Mouse (Mus musculus): ENCODE measurements around the gene Pla2g4c. TPM values are rescaled to one million over a fixed set of nuclear protein-coding genes. Genes with fewer than 3 reads are reported as not detected.

The Pla2g4c gene
- polyA plus RNA-seq, 1 experiment from 2014 or later: 1.1 TPM

DNA sequence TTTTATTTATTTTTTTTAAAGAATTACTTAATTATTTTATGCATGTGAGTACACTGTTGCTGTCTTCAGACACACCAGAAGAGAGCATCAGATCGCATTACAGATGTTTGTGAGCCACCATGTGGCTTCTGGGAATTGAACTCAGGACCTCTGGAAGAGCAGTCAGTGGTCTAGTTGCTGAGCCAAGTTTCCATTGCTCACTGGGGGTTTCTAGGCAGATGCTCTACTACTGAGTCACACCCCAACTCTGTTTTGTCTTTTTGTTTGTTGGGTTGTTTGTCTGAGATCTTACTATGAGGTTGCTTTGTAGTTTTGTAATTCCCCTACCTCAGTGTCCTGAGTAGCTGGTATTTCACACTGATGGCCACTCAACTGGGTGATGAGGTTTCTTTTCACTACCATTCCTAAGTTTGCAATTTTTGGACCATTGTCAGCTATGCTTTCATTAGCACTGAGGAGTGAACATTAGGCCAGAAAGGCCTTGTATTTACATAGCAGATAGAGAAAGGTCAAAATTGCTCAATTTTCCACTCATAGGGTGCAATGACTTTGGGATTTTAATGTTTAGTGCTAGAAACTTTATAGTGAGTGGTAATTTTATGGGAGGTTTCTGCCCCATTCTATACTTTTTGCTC is 34.3 kb upstream of the Pla2g4c start:
- Histone ChIP-seq H3K4me2 (replicated peaks; ENCODE audit: low read depth) (no peak overlapping the region), H3K9me3 (ENCODE audit: control insufficient read depth, low read length) (no peaks in the 10 kb centered on the region), H3K36me3 (ENCODE audit: control insufficient read depth, insufficient read depth, low read length) (peaks cover 14% of the 10 kb centered on the region; the same call in 1 of the 2 replicates), H3K4me1 (replicated peaks; ENCODE audit: control insufficient read depth, insufficient read depth) (no peaks in the 10 kb centered on the region), H3K9ac (ENCODE audit: low read length) (no peak overlapping the region), H3K4me3 (ENCODE audit: low read depth, low read length) (no peak overlapping the region), H3K27me3 (ENCODE audit: control insufficient read depth, insufficient read depth, low read length) (no peaks in the 10 kb centered on the region), H3K27ac (replicated peaks) (no peak overlapping the region)
- TF ChIP-seq CTCF (IDR thresholded peaks at IDR 0.05; ENCODE audit: low read depth) (no peak), EP300 (optimal IDR thresholded peaks at IDR 0.05) (no peak)
- WGBS: 91% methylated on average over 1 of the region's 1 CpGs
- ATAC-seq (ENCODE audit: low FRiP score, low TSS enrichment): no peak
- no peak for DNase-seq (ENCODE audit: low spot score)

DNA sequence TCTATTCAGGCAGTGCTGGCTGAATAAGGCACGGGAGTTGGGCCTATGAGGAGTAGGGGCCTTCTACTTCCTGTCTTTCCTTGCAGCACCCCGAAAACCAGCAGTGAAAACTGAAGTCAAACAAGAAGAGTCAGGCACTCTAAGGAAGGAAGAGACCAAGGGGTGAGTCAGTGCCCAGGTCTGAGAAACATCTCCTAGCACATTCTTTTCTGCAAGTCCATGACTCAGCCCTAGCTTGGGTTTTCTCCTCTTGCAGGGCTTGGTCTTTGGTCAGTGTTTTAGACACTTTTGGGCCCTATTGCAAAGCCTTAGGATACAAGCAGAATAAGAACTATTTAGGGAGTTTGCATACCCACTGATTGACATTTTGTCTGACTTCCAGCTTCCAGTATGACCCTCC is 33.1 kb upstream of the Pla2g4c start:
- WGBS: 89% methylated on average over 2 of the region's 2 CpGs
- no peak for DNase-seq (ENCODE audit: low spot score)

DNA sequence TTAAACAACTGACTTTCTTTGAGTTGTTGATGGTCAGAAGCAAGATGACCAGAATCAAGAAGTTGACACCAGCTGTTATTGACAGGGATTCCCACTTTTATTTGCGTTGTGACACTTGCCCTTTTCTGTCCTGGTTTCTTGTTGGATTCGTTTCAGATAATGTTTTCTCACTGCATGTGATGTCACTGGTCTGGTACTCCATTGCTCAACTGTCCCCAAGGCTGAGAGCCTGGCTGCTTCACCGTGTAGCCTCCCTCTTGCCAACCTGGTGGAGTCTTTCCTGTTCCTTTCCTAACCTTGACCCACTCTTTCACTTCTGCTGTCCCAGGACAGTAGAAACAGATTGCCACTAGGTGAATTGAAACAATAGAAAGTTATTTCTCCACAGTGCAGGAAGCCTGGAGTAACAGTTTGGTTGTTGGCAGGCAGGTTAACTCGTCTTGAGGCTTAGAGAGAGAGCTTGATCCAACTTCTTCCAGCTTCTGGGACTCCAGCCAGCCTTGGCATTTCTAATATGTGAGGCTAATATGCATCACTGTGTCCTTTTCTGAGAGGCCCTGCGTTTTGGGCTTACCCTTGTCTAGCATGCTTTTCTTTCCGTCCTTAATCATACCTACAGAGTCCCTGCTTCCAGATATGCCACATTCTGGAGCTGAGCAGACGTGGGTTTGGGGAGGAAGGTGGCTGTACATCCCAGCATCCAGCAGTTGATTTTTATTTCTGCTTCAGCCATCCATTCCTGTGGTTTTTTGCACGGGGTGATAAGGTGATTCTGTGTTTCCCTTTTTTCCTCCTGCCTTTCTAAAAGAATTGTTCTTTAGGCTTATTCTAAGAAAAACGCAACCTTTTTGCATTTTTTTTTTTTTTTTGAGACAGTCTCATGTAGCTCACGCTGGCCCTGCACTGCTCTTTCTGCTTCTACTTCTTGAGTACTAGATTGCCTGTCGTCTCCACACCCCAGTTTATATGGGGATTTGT is 30.3 kb upstream of the Pla2g4c start:
- Histone ChIP-seq H3K9ac (ENCODE audit: low read length) (no peak overlapping the region), H3K4me3 (ENCODE audit: low read depth, low read length) (no peak overlapping the region), H3K27me3 (ENCODE audit: control insufficient read depth, insufficient read depth, low read length) (no peaks in the 10 kb centered on the region), H3K9me3 (ENCODE audit: control insufficient read depth, low read length) (no peaks in the 10 kb centered on the region), H3K4me1 (replicated peaks; ENCODE audit: control insufficient read depth, insufficient read depth) (no peaks in the 10 kb centered on the region), H3K27ac (replicated peaks) (no peak overlapping the region), H3K4me2 (replicated peaks; ENCODE audit: low read depth) (no peak overlapping the region), H3K36me3 (ENCODE audit: control insufficient read depth, insufficient read depth, low read length) (peaks cover 22% of the 10 kb centered on the region; the same call in 1 of the 2 replicates)
- DNase-seq (ENCODE audit: low spot score): no peak
- 79% methylated on average over 11 of the region's 11 CpGs for WGBS
- TF ChIP-seq CTCF (IDR thresholded peaks at IDR 0.05; ENCODE audit: low read depth): no peak
- no peak for TF ChIP-seq EP300 (optimal IDR thresholded peaks at IDR 0.05)
- ATAC-seq (ENCODE audit: low FRiP score, low TSS enrichment): no peak

More for the DNA sequence above, 33.1 kb upstream of the Pla2g4c start:
- TF ChIP-seq CTCF (IDR thresholded peaks at IDR 0.05; ENCODE audit: low read depth): no peak
- TF ChIP-seq EP300 (optimal IDR thresholded peaks at IDR 0.05): no peak
- Histone ChIP-seq H3K36me3 (ENCODE audit: control insufficient read depth, insufficient read depth, low read length) (peaks cover 19% of the 10 kb centered on the region; the same call in 1 of the 2 replicates), H3K4me3 (ENCODE audit: low read depth, low read length) (no peak overlapping the region), H3K27ac (replicated peaks) (no peak overlapping the region), H3K9me3 (ENCODE audit: control insufficient read depth, low read length) (no peaks in the 10 kb centered on the region), H3K27me3 (ENCODE audit: control insufficient read depth, insufficient read depth, low read length) (no peaks in the 10 kb centered on the region), H3K4me2 (replicated peaks; ENCODE audit: low read depth) (no peak overlapping the region), H3K9ac (ENCODE audit: low read length) (no peak overlapping the region), H3K4me1 (replicated peaks; ENCODE audit: control insufficient read depth, insufficient read depth) (no peaks in the 10 kb centered on the region)
- ATAC-seq (ENCODE audit: low FRiP score, low TSS enrichment): no peak

DNA sequence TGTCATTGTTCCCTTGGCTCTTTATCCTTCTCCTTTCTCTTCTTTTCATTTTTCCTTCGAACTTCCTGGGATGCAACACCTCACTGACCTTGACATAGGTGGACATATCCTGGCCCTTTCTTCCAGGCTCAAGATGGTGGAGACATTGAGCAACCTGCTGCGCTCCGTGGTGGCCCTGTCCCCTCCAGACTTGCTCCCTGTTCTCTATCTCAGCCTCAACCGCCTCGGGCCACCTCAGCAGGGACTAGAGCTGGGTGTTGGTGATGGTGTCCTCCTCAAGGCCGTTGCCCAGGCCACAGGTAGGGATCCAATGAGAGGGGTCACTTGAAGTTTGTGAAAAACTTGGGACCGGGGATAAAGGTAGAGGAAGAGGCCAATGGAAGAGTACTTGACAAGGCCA is 29.2 kb upstream of the Pla2g4c start:
- ATAC-seq (ENCODE audit: low FRiP score, low TSS enrichment) (no peak), DNase-seq (ENCODE audit: low spot score) (no peak)
- 93% methylated on average over 7 of the region's 7 CpGs for WGBS
- Histone ChIP-seq H3K27me3 (ENCODE audit: control insufficient read depth, insufficient read depth, low read length) (no peaks in the 10 kb centered on the region), H3K36me3 (ENCODE audit: control insufficient read depth, insufficient read depth, low read length) (peaks cover 22% of the 10 kb centered on the region; the same call in 1 of the 2 replicates), H3K4me3 (ENCODE audit: low read depth, low read length) (no peak overlapping the region), H3K9me3 (ENCODE audit: control insufficient read depth, low read length) (no peaks in the 10 kb centered on the region), H3K9ac (ENCODE audit: low read length) (no peak overlapping the region), H3K4me1 (replicated peaks; ENCODE audit: control insufficient read depth, insufficient read depth) (no peaks in the 10 kb centered on the region), H3K4me2 (replicated peaks; ENCODE audit: low read depth) (no peak overlapping the region), H3K27ac (replicated peaks) (no peak overlapping the region)
- TF ChIP-seq CTCF (IDR thresholded peaks at IDR 0.05; ENCODE audit: low read depth) (no peak), EP300 (optimal IDR thresholded peaks at IDR 0.05) (no peak)

GRCm38 (mm10) chr7:13297636-13298035 is 26.8 kb upstream of the Pla2g4c start:
- WGBS: 65% methylated on average over 1 of the region's 1 CpGs
- ATAC-seq (ENCODE audit: low FRiP score, low TSS enrichment) (no peak), DNase-seq (ENCODE audit: low spot score) (no peak)
- no peaks in the 10 kb centered on the region for H3K4me1 ChIP-seq (replicated peaks; ENCODE audit: control insufficient read depth, insufficient read depth)
- no peak overlapping the region for H3K4me2 ChIP-seq (replicated peaks; ENCODE audit: low read depth)
- peaks cover 20% of the 10 kb centered on the region for H3K36me3 ChIP-seq (ENCODE audit: control insufficient read depth, insufficient read depth, low read length)
- no peak overlapping the region for H3K4me3 ChIP-seq (ENCODE audit: low read depth, low read length)
- no peak overlapping the region for H3K27ac ChIP-seq (replicated peaks)
- H3K27me3 ChIP-seq (ENCODE audit: control insufficient read depth, insufficient read depth, low read length): no peaks in the 10 kb centered on the region
- no peak overlapping the region for H3K9ac ChIP-seq (ENCODE audit: low read length)
- H3K9me3 ChIP-seq (ENCODE audit: control insufficient read depth, low read length): no peaks in the 10 kb centered on the region
- TF ChIP-seq EP300 (optimal IDR thresholded peaks at IDR 0.05) (no peak), CTCF (IDR thresholded peaks at IDR 0.05; ENCODE audit: low read depth) (no peak)
